Mouse (Mus musculus) embryonic fibroblast, embryonic 13.5 days (primary cell): Measurements from ENCODE around the gene Elane.

Source experiments
- CTCF ChIP-seq: IDR thresholded peaks from 2 replicates; pipeline ENCODE4 v1.5.1; 2011; ENCODE audit warnings: mild to moderate bottlenecking, control low read depth, low read length, moderate library complexity, borderline replicate concordance; ENCODE audit not compliant: insufficient read depth
- POLR2A ChIP-seq: IDR thresholded peaks from 2 replicates; pipeline ENCODE4 v1.6.1; 2011; ENCODE audit warnings: low read depth, mild to moderate bottlenecking, control low read depth, low read length, moderate library complexity

GRCm38 (mm10) chr10:79896306-79896705 is 10.3 kb downstream of the Elane start:
- TF ChIP-seq CTCF, result no peak
- no peak for TF ChIP-seq POLR2A
